Mouse (Mus musculus) v-Abl transformed pro-B cells (cell line): ENCODE measurements at regions not wholly inside any gene's neighbourhood (a gene's known extent, or its start where the extent isn't known, plus 50 kb on each side); places are given as distances from the start of the nearest gene placed in this dataset.
"Not testable (repeated sequence)": the region's sequence is repeated elsewhere in the genome, so short reads cannot be mapped to it uniquely, and the experiment has no call there.

Source experiments
- in situ Hi-C, 2 experiments: fragments of 400-800 bp; cut with MboI; formaldehyde crosslinking; loops; one replicate each; pipeline ENCODE4 v1.15.1; 2025; ENCODE audit not compliant: unreplicated experiment in 2 of 2

GRCm38 (mm10) chr13:107571539-107571938 is 472.7 kb upstream of the Smim15 start:
- in situ Hi-C loops = no loop called here

GRCm38 (mm10) chr13:107569477-107569876 is 474.8 kb upstream of the Smim15 start:
- in situ Hi-C loops = no loop called here

- in situ Hi-C loops = no loop called here
Observed at GRCm38 (mm10) chr13:107568701-107569121, 475.5 kb upstream of the Smim15 start.

- in situ Hi-C loops = no loop called here
Observed at GRCm38 (mm10) chr13:107562463-107562862, 481.8 kb upstream of the Smim15 start.

DNA sequence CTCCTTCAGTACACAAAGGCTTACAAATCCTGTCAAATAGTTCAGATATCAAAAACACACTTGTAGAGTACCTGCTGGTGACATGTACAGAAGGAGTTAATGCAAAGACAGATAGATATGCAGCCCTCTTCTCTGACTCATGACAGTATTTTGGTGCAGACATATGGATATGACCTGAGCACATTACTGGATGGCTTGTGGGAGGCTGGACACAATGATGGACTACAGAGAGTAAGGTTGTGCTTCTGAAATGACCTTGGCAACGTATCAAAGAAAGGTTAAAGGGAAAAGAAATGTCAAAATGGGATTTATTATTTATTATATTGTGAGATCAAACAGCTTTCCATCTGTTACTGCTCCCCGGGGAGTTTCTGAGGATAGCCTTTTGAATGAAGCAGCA is 482.7 kb upstream of the Smim15 start:
- in situ Hi-C loops = no loop called here

- in situ Hi-C loops = no loop called here
Observed at GRCm38 (mm10) chr13:107555958-107556357, 488.3 kb upstream of the Smim15 start.

GRCm38 (mm10) chr13:107554091-107554490 is 490.2 kb upstream of the Smim15 start:
- in situ Hi-C loops = no loop called here

DNA sequence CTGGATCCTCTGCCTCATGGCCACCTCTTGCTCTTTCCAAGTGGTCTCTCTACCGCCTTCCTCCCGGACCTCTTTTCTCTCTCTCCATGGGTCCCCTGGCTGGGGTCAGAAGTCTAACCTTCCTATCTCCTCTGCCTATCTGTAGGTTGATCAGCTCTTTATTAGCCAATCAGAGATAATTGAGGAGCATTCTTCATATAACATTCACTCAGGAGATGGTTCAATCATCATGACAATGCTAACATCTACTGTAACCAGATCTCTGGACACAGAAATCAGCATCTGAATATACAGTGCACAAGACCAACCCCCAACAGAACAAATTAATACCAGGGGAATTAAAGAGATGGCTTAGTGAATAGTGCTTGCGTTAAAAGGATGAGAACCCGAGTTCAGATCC is 492.1 kb upstream of the Smim15 start:
- in situ Hi-C loops = no loop called here

DNA sequence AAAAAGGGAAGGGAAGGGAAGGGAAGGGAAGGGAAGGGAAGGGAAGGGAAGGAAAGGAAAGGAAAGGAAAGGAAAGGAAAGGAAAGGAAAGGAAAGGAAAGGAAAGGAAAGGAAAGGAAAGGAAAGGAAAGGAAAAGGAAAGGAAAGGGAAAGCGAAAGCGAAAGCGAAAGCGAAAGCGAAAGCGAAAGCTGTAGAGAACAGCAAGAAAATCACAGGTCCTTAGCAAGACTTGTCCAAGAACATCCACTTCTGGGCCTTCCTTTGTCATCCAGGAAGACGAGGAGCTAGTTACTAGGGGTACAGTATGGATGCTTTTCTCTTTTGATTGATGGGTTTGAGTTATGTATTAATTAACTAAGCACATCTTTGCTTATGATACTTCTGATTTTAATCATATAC is 494.3 kb upstream of the Smim15 start:
- in situ Hi-C loops = not testable (repeated sequence)

DNA sequence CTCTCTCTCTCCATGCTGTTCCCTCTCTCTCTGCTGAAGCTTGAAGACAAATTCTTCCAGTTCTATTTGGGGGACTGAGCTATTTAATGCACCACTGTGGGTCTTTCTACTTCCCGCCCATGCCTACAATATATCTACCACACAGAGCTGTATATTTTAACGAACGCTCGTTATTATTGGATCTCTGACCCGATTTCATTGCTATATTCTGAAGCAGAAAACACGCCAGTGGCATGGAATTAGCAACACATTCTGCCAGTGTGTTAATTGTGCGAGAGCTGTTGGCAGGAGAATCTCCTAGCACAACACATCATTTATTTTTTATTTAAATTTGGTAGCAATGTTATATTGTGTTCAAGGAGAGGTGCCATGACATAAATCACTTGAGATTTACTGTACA is 497.2 kb upstream of the Smim15 start:
- in situ Hi-C loops = no loop called here

DNA sequence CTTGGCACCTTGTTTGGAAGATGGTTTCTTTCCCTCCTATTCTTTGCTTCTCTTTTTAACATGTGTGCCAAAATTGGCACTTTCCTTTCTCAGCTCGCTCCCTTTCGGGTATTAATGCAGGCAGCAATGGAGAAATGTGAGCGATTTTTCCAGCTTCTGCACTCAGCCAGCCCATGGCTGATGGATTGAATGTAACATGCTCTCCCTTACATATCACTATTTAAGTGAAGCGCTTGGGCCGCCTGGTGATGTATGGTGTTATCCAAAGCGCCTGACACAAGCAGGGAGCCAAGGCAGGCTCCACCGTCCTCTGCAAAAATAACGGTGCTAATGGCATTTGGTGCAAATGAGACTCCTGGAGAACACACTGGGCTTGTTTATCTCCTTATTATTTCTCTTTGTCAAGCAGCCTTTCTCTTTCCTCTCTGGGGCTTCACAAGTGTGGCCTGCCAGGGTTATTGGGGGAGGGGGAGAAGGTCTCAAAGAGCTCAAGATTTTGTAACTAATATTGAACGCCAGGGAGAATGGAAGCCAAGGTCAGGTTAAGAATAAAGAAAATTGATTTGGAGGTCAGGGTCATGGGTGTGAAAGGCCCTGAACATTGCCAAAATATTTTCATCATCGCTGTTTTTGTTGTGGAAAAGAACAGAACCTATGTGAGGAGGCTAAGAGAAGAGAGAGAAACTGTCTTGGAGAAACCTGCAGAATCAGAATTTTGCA is 497.9 kb upstream of the Smim15 start:
- in situ Hi-C loops = no loop called here

- in situ Hi-C loops = no loop called here
Observed at GRCm38 (mm10) chr13:107541635-107541955, 502.7 kb upstream of the Smim15 start.

DNA sequence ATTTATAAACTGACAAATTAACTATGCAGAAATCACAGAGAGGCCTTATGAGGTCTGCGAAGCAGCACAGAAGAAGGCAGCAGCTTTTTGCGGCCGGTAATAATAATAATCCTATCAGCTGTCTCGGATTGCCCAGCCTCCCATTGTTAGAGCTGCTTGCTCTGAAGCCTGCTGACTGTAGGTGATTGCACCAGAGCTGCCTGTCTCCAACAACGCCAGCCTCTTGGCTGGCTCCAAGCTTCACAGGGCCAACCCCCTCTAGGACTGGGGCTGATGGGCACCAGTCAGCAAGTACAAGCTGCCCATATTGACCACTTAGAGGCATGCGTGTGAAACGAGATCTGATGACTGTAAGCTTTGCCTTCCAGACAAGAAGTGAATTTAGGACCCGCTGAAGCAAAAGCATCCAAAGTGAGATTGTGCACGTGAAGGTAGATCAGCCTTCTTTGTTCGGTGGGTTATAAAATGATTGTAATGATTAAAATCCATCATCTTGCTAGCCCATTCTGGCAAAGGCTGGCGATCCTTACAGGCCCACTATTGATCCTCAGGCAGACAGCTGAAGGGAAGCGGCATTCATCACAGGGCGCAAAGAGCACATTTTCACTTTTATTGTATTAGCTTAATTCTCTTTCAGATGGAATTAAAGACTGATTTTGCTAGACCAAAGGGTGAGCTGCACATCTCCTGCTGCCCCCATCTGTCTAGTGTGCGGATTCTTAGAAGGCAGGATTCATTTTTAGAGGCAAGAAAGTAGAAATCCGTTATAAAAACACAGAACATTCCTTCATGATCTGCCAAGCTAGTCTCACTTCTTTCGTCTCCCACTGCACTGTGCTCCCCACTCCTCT is 503.2 kb upstream of the Smim15 start:
- in situ Hi-C loops = no loop called here

DNA sequence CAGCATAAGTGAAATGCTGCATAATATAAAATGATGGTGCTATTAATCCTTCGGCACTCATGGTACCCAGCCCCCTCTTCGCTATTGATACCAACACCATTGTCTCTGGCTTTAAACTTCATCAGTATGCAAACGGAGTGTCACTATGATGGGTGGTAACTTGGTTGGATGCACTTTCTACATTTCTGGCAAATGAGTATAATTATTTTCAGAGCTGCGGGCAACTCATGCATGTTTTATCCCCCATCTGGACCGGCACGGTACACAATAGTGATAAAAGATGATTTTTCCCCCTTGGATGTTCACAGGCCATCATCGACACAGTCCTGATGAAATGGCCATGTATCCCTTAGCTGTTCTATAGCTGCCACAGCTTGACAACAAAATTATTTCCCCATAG is 503.9 kb upstream of the Smim15 start:
- in situ Hi-C loops = no loop called here

DNA sequence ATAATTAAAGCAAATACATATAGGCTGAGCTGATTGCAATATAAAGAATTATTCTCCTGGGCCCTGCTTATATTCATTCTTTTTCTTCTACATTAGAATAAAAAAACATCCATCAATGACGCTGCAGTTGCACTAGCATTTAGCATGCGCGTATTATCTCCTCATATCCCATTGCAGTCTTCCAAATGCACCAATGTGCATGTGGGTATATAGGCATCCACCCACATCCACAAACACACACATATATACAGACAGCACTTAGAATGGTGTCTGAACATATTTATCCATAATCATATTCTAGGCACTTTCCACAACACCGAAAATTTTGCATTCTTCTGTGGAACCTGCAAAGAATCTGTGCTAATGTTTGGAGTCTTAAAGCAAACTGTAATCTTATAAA is 504.4 kb upstream of the Smim15 start:
- in situ Hi-C loops = no loop called here

GRCm38 (mm10) chr13:107539326-107539725 is 504.9 kb upstream of the Smim15 start:
- in situ Hi-C loops = no loop called here

DNA sequence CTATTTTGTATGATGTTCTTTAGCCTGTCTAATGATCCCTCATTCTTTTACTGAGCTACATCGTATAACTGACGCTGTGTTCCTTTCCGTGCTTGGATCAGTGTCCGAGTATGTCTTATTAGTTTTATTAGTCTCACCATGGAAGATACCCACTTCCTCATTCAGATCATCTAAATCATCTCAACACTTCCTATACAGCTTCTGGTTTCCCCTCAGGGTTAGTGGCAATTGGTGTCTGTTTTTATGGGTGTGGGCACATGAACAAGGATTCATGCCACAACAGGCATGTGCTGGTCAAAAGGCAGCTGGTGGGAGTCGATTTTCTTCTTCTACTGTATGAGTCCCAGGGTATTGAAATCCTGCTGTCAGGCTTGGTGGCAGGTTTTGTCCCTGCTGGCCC is 509.0 kb upstream of the Smim15 start:
- in situ Hi-C loops = no loop called here

DNA sequence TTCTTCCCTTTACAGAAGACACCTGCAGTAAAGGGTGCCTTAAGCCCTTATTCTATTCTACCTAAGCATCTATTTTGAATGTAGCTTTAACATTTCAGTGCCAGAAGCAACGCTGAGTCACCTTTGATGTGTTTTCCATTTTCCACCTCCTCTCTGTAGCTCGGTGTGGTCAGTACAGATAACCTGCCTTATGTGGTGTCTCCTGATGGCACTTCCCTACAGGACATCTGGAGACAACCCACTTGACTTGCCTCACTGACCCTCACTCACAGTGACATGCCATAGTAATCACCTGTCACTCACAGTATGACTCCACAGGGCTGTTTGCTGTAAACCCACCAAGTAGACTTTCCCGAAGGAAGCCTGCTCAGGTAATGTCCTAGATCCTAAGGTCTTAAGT is 510.9 kb upstream of the Smim15 start:
- in situ Hi-C loops = no loop called here

- in situ Hi-C loops = no loop called here
Observed at GRCm38 (mm10) chr13:107531528-107531927, 509.6 kb upstream of the Kif2a start.

DNA sequence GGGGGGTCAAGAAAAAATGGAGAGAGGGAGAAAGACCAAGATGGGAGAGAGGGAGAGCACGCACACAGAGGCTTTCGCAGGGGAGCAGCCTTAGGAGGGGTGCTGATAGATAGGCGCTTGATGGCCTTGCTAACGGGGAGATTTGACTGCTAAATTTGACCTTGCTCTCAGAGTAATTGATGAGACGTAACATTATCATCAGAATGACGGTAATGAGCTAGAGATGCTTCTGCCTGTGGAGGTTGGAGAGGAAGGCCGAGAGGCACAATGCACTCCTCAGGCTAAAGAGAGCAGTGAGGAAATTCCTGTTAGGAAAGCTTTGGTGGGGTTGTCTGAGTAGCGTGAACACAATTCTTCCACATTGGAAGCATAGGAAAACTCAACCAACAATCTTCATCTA is 509.1 kb upstream of the Kif2a start:
- in situ Hi-C loops = no loop called here

- in situ Hi-C loops = no loop called here
Observed at GRCm38 (mm10) chr13:107530392-107530791, 508.5 kb upstream of the Kif2a start.
